Mouse (Mus musculus) G1E (cell line): ENCODE data around the gene Zfp597.

ENCODE experiments used
- CTCF ChIP-seq: IDR thresholded peaks from 2 replicates; pipeline ENCODE4 v1.5.1; 2012; ENCODE audit warnings: low read depth, low read length, inconsistent platforms, mixed read lengths
- GATA1 ChIP-seq: IDR thresholded peaks from 2 replicates; pipeline ENCODE4 v1.6.1; 2012; ENCODE audit warnings: borderline replicate concordance, low read length, inconsistent platforms, mixed read lengths
- GATA2 ChIP-seq: IDR thresholded peaks from 2 replicates; pipeline ENCODE4 v1.6.1; 2012; ENCODE audit warnings: low read depth, low read length, inconsistent platforms, borderline replicate concordance
- POLR2AphosphoS5 ChIP-seq: IDR thresholded peaks from 2 replicates; pipeline ENCODE4 v1.6.1; 2012; ENCODE audit warnings: low read depth, low read length, inconsistent platforms; ENCODE audit not compliant: insufficient replicate concordance
- TAL1 ChIP-seq: conservative IDR thresholded peaks from 2 replicates; pipeline ENCODE4 v1.6.1; 2012; ENCODE audit warnings: low read depth, low read length, inconsistent platforms, mixed read lengths

DNA sequence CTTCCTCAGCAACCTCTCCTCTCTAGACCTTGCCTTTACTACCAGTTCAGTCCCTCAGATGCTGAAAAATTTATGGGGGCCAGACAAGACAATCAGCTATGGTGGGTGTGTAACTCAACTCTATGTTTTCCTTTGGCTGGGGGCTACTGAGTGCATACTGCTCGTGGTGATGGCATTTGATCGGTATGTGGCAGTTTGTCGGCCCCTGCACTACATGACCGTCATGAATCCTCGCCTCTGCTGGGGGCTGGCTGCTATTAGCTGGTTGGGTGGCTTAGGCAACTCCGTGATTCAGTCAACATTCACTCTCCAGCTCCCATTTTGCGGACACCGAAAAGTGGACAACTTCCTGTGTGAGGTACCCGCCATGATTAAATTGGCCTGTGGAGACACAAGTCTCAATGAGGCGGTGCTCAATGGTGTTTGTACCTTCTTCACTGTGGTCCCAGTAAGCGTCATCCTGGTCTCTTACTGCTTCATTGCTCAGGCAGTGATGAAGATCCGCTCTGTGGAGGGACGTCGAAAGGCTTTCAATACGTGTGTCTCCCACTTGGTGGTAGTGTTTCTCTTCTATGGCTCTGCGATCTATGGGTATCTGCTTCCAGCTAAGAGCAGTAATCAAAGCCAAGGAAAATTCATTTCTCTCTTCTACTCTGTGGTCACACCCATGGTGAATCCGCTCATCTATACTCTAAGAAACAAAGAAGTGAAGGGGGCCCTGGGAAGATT lies 45.0 kb downstream of the Zfp597 start:
- TF ChIP-seq CTCF (no peak), POLR2AphosphoS5 (no peak), GATA1 (no peak), TAL1 (no peak), GATA2 (no peak)
